In genomic region chr5:140498176-140498575, GRCm38 (mm10) we compare ENCODE assay signal across 22 mouse cellular contexts. TPM values are rescaled to one million over a fixed set of nuclear protein-coding genes. Genes with fewer than 3 reads are reported as not detected.
A peak's percentile ranks its signal among the peaks of the same experiment; 100 is the strongest.
DNase-seq lines count a peak whose midpoint lies in the region; ATAC-seq and TF ChIP-seq lines count a peak whose summit lies in the region.
"Had no signal": no experiment of that assay in that cellular context is flagged by ENCODE, and none has a peak within 500 bp of the region (broad histone marks: within the 10 kb centered on the region; RNA-seq: fewer than 3 reads in every experiment).

No protein-coding gene starts in this region.

- no peak for TF ChIP-seq CTCF in bone marrow, adult 2 months (IDR thresholded peaks at IDR 0.05; ENCODE audit: control insufficient read depth, insufficient read depth, low read length)

- 21% methylated on average over 6 of the region's 6 CpGs for WGBS in bone marrow, adult 2 months

- no peak for TF ChIP-seq POLR2A in bone marrow, adult 2 months (IDR thresholded peaks at IDR 0.05; ENCODE audit: borderline replicate concordance, control insufficient read depth, low read depth, low read length)

- H3K4me1 ChIP-seq in bone marrow, adult 2 months (ENCODE audit: control insufficient read depth, insufficient read depth, low read length), result peaks cover under 1% of the 10 kb centered on the region; the same call in 1 of the 2 replicates

- peak overlapping the region; percentile 28; the same call in 1 of the 2 replicates for H3K27ac ChIP-seq in bone marrow, adult 2 months (ENCODE audit: control insufficient read depth, insufficient read depth, low read depth, low read length, poor library complexity)
- H3K27ac ChIP-seq: embryonic facial prominence, embryonic 10.5 days; forebrain, embryonic 13.5 days; gastrocnemius, adult 2 months; heart, embryonic 10.5 days; hindbrain, embryonic 12.5 days had no signal

- no peak overlapping the region for H3K4me3 ChIP-seq in bone marrow, adult 2 months (replicated peaks; ENCODE audit: control insufficient read depth, low read depth, low read length)
- H3K4me3 ChIP-seq: embryonic facial prominence, embryonic 10.5 days; forebrain, embryonic 13.5 days; gastrocnemius, adult 2 months; heart, embryonic 10.5 days; hindbrain, embryonic 12.5 days had no signal

- peak; percentile 48 for ATAC-seq in megakaryocyte, adult 5-6 weeks (ENCODE audit: poor library complexity, severe bottlenecking)
- ATAC-seq: forebrain, embryonic 13.5 days; hindbrain, embryonic 16.5 days had no signal

- DNase-seq in adrenal gland, postnatal 10 days, result peak; percentile 38
- no peak for DNase-seq in adrenal gland, adult 2 months
- DNase-seq in lung, adult 18-20 months, result peak; percentile 45 to 62
- DNase-seq in lung, postnatal 10 days, result no peak
- DNase-seq in layer of hippocampus, adult 9-10 months (ENCODE audit: low spot score), result no peak
- no peak for DNase-seq in gastrocnemius, postnatal 25 days
- DNase-seq: cerebellum, adult 2 months; cerebellum, postnatal 10 days; gastrocnemius, adult 2 months; gastrocnemius, postnatal 36 days; heart, adult 18-20 months; heart, postnatal 10 days; heart, postnatal 4 days had no signal

RNA-seq across cellular contexts. Expression of gene Chst12, which starts 7.2 kb away (rescaled TPM):
- total RNA-seq in adrenal gland, postnatal 10 days (2021), result 10 to 100 TPM; 10.9 to 13.9 TPM
- 10 to 100 TPM in 1 of 2 experiments, 1 to 10 TPM in 1; 9.7 to 17.4 TPM for total RNA-seq in adrenal gland, adult 2 months (2021)
- 16.6 and 16.7 TPM in 2 replicates for polyA plus RNA-seq in adrenal gland, adult 2 months (2012; rRNA removed)
- polyA plus RNA-seq in bone marrow, adult 2 months (2011; ENCODE audit: insufficient read depth, insufficient read length, low replicate concordance, missing spikeins), result 13.2 and 25.2 TPM in 2 replicates
- total RNA-seq in megakaryocyte, adult 5-6 weeks (2015), result 89.4 and 92.0 TPM in 2 replicates
- 41.7 and 44.5 TPM in 2 replicates for total RNA-seq in megakaryocyte, adult 5-6 weeks (2017)
- total RNA-seq in gastrocnemius, postnatal 25 days (2021), result 1 to 10 TPM; 4.6 to 5.9 TPM

RNA-seq across cellular contexts. Expression of gene Gm4869, which starts 52.7 kb away (rescaled TPM):
- total RNA-seq in adrenal gland, postnatal 10 days (2021), result under 1 TPM in 1 of 2 experiments, not detected in 1; 0.15 TPM
- total RNA-seq in adrenal gland, adult 2 months (2021), result under 1 TPM; 0.10 to 0.14 TPM
- polyA plus RNA-seq in adrenal gland, adult 2 months (2012; rRNA removed), result 0.03 and 0.10 TPM in 2 replicates
- not detected in 2 replicates for polyA plus RNA-seq in bone marrow, adult 2 months (2011; ENCODE audit: insufficient read depth, insufficient read length, low replicate concordance, missing spikeins)
- total RNA-seq in megakaryocyte, adult 5-6 weeks (2015), result not detected in 2 replicates
- not detected in 2 replicates for total RNA-seq in megakaryocyte, adult 5-6 weeks (2017)
- not detected for total RNA-seq in gastrocnemius, postnatal 25 days (2021)
- total RNA-seq: gastrocnemius, adult 2 months; gastrocnemius, postnatal 36 days; heart, adult 18-20 months; heart, postnatal 10 days; heart, postnatal 4 days; MEL had no signal
- polyA plus RNA-seq: cerebellum, adult 2 months; embryonic facial prominence, embryonic 10.5 days; forebrain, embryonic 13.5 days; heart, embryonic 10.5 days; heart, embryonic 14.5 days; hindbrain, embryonic 12.5 days; hindbrain, embryonic 16.5 days had no signal

Comparison
In these comparisons a context has a peak if more than half of its experiments do, and no peak if none do; other contexts are left out.
1. DNase-seq: peak in adrenal gland, postnatal 10 days (single experiment) and lung, adult 18-20 months (2 of 2); none in adrenal gland, adult 2 months (single experiment), lung, postnatal 10 days (single experiment), layer of hippocampus, adult 9-10 months (single experiment) and gastrocnemius, postnatal 25 days (single experiment).